Mouse (Mus musculus): ENCODE measurements around the gene Hyal3. TPM values are rescaled to one million over a fixed set of nuclear protein-coding genes. Genes with fewer than 3 reads are reported as not detected.

Hyal3 gene
- 1 to 10 TPM; 1.6 TPM for total RNA-seq (2021)
- long read RNA-seq, experiment 1, partial matches to known transcripts, result 0 of 2 reads
- long read RNA-seq, experiment 1, other reads (novel, unspliced or antisense), result 0 of 2 reads
- long read RNA-seq, experiment 2, result 0 reads

GRCm38 (mm10) chr9:107580501-107581317 is at the start of gene Hyal3:
Gene Hyal3 (plus strand): TSS chr9:107580818.
- DNase-seq (ENCODE audit: low spot score in 2 of 2), result peak; percentile 83 to 90

DNA sequence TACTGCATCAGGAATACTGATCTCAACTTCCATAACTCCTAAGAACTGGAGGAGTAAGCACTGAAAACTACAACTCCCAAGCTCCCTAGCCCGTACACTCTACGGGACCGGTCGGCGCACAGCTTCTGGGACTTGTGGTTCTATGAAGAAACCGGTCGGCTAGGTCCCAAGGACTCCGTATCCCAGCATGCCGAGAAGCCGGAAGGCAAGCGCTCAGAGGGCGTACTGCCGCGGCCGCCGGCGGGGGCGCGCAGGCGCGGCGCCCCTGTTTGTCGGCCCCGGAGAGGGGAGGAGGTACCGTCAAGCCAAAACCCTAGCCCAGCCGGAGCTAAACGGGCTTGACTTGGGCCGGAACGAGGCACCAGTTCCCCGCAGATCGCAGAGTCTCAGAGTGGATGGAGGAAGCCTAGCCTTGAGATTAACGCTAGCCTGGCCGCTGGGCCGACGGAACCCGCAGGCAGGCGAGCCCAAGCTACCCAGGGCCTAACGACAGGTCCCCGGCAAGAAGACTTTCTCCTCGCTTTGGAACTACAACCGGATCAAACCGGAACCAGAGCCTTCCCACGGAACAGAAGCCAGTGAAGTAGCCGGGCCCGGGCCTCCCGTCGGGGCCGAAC is 46.7 kb upstream of the Hyal3 start, which contains the start of gene Tmem115:
TSS of gene Tmem115 (plus strand) at position 155 of the 617 bp plus-strand sequence.
- peak; percentile 88 to 94 for DNase-seq (ENCODE audit: low spot score in 2 of 2)

DNA sequence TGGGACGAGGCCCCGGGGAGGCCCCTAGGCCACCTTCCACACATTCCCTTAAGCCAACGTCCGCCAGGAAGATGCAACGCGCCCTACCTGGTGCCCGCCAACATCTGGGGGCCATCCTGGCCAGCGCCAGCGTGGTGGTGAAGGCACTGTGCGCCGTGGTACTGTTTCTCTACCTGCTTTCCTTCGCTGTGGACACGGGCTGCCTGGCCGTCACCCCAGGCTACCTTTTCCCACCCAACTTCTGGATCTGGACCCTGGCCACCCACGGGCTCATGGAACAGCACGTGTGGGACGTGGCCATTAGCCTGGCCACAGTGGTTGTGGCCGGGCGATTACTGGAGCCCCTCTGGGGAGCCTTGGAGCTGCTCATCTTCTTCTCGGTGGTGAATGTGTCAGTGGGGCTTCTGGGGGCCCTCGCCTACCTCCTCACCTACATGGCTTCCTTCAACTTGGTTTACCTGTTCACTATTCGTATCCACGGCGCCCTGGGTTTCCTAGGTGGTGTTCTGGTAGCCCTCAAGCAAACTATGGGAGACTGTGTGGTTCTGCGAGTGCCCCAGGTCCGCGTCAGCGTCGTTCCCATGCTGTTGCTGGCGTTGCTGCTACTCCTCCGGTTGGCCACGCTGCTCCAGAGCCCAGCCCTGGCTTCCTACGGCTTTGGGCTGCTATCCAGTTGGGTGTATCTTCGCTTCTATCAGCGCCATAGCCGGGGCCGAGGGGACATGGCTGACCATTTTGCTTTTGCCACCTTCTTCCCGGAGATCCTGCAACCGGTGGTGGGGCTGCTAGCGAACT is 46.0 kb upstream of the Hyal3 start:
- no peak for DNase-seq (ENCODE audit: low spot score in 2 of 2)

DNA sequence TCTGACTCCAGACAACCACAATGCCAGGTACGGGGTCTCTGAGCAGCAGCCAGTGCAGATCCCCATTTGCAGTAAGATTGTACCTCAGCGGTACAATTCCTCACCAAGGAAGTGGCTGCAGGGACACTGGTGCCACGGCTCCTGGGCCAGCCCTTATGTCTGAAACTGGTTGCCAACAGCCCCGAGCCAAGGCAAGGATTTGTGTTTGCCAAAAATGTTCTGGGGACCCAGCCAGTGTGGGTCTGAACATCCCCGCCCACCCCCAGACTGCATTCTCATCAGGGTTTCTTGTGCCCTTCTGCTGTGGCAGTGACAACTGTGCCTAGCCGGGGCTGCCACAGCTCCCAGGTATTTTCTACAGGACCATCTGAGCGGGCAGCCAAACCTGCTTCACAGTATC is 42.4 kb upstream of the Hyal3 start:
- DNase-seq (ENCODE audit: low spot score in 2 of 2), result no peak

DNA sequence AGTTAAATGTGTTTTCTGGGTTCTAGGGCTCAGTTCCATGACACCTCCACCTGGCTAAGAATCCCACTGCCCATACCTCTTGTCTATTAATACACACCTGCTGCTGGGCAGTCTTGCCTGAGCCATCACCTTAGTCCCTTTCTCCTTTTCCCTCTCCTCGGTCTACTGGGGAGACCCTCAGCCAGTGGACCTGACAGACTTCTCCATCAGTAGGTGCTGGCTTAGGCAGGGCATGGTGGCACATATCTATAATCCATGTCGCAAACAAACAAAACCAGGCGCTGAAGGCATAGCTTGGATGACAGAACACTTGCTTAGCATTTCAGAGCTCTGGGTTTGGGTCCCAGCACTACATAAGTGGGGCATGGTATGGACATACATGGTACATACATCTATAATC is 41.9 kb upstream of the Hyal3 start:
- no peak for DNase-seq (ENCODE audit: low spot score in 2 of 2)

DNA sequence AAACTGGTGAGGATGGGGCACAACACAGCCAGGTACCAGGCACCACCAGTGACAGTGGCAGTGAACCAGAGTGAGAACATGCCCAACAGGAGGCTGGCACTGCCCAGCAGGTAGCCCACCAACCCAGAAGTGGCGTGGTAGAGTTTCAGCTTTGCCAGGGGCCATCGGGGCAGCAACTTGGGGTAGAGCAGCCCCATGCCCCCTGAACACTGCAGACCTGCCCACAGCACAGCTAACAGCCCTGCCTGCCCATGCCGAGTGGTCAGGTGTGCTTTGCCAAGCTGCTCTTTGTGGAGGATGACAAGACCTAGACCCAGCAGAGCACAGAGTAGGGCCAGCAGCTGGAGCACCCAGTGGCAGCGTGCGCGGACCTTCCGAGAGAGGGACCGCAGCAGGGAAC is 40.7 kb upstream of the Hyal3 start:
- DNase-seq (ENCODE audit: low spot score in 2 of 2), result no peak

GRCm38 (mm10) chr9:107540420-107540819 is 40.2 kb upstream of the Hyal3 start:
- DNase-seq (ENCODE audit: low spot score in 2 of 2), result no peak

GRCm38 (mm10) chr9:107541005-107541404 is 39.6 kb upstream of the Hyal3 start:
- DNase-seq (ENCODE audit: low spot score in 2 of 2), result no peak

DNA sequence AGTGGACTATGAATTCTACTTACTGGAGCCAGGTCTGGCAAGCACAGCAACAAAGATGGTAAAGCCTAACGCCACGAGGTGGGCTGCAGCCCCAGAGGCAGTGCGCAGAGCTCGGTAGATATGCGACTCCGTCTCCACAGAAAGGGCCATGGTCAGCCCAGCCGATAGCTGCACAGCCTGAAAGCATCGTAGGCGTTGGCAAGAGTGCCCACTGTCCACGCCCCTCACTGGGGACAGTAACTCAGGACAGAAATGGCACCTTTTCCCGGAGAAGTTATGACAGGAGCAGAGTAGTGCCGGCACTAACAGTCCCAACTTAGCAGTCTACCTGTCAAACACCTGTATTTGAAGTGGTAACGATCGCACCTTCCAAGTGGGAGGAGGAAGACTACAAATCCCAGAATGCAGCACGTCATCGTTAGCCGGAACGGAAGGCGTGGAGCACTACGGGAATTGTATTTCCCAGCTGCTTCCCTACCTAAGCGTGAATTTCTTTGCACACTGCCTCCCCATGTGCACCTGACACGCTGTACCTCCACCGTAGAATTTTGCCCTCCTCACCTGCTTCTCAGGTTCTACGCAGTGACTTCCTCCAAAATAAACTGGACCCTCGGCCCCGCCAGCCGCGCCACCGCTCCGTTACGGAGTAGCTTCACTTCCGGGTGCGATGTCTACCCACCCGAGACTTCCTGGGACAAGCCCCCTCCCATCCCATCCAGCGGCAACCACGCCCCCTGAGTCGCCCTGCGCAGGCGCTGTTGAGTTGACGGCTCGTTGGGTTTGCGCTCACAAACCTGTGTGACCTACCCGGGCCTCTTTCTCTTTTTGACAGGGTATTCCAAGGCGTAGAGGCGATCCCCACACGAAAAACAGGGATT is 38.9 kb upstream of the Hyal3 start, which contains the start of the genes Cyb561d2 and Nprl2:
TSS of gene Cyb561d2 (minus strand) at position 720 of the 878 bp plus-strand sequence.
TSS of gene Nprl2 (plus strand) at position 753 of the 878 bp plus-strand sequence.
- DNase-seq (ENCODE audit: low spot score in 2 of 2), result peak; percentile 92 to 95

DNA sequence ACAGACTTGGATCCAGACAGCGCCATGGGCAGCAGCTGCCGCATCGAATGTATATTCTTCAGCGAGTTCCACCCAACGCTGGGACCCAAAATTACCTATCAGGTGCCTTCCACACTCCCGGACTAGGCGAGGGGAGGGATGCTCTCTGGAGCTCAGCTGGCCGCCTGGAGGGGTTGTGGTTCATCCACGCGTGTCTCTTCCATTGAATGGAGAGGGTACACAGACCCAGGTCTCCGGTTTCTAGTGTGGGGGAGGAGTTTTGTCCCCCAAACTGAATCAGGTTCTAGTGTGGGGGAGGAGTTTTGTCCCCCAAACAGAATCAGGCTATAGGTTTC is 38.3 kb upstream of the Hyal3 start:
- no peak for DNase-seq (ENCODE audit: low spot score in 2 of 2)

DNA sequence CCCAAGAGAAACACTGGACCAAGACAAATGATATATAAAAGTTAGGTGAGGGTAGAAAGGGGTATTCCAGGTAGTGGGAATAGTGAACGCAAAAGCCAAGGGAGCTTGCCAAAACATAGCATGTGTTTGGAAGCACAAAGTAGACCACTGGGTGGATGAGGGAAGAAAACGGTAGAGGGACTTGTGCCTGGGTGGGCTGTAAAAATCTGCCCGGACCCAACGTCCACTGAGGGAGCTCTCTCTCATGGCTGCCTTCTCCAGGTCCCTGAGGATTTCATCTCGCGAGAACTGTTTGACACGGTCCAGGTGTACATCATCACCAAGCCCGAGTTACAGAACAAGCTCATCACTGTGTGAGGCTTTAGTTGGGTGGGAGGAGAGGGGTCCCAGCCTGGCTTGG is 37.9 kb upstream of the Hyal3 start:
- DNase-seq (ENCODE audit: low spot score in 2 of 2), result no peak

- no peak for DNase-seq (ENCODE audit: low spot score in 2 of 2)
Observed at GRCm38 (mm10) chr9:107543299-107543698, 37.3 kb upstream of the Hyal3 start.

DNA sequence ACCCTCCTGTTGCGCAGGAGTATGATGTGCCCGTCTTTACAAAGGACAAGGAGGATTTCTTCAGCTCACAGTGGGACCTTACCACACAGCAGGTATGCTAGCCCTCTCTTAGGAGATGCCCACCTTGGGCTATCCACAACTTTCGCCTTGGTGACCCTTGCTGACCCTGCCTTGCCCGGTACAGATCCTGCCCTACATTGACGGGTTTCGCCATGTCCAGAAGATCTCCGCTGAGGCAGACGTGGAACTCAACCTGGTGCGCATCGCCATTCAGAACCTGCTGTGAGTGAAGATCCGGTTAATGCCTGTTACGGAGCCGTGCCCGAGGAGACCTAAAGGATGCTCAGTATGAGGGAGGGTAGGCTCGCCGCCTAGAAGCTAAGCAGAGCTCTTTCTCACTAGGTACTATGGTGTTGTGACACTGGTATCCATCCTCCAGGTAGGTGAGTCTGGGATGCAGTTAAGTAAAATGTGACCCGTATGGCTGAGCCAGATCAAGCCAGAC is 36.4 kb upstream of the Hyal3 start:
- no peak for DNase-seq (ENCODE audit: low spot score in 2 of 2)

DNA sequence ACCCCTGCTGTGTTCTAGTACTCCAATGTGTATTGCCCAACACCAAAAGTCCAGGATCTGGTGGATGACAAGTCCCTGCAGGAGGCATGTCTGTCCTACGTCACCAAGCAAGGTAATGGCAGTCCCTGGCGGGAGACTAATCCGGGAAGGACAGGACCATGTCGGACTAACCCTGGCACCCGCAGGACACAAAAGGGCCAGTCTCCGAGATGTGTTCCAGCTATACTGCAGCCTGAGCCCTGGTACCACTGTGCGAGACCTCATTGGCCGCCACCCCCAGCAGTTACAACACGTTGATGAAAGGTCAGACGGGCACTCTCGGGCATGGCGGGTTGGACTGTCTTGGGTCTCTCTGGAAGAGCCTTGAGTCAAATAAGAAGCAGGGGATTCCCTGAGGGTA is 35.9 kb upstream of the Hyal3 start:
- DNase-seq (ENCODE audit: low spot score in 2 of 2), result no peak

DNA sequence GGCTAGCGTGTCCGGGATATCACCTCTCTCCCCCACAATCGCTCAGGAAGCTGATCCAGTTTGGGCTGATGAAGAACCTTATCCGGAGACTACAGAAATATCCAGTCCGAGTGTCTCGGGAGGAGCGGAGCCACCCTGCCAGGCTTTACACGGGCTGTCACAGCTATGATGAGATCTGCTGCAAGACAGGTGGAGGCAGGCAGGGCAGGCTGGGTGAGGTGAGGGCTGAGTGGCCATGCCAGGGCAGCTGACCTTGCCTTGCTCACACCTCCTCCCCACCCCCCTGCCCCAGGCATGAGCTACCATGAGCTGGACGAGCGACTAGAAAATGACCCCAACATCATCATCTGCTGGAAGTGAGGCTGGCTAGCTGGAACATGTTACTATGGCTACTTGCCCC is 35.4 kb upstream of the Hyal3 start:
- no peak for DNase-seq (ENCODE audit: low spot score in 2 of 2)

- DNase-seq (ENCODE audit: low spot score in 2 of 2), result peak in 1 of 2 experiments; percentile 77
Observed at GRCm38 (mm10) chr9:107545602-107546001, 35.0 kb upstream of the Hyal3 start.

- peak; percentile 86 to 91 for DNase-seq (ENCODE audit: low spot score in 2 of 2)
Observed at GRCm38 (mm10) chr9:107547026-107547425, 33.6 kb upstream of the Hyal3 start, which contains the start of gene Zmynd10. Gene Zmynd10 (plus strand): TSS chr9:107547298.

GRCm38 (mm10) chr9:107547957-107548356 is 32.7 kb upstream of the Hyal3 start:
- no peak for DNase-seq (ENCODE audit: low spot score in 2 of 2)

DNA sequence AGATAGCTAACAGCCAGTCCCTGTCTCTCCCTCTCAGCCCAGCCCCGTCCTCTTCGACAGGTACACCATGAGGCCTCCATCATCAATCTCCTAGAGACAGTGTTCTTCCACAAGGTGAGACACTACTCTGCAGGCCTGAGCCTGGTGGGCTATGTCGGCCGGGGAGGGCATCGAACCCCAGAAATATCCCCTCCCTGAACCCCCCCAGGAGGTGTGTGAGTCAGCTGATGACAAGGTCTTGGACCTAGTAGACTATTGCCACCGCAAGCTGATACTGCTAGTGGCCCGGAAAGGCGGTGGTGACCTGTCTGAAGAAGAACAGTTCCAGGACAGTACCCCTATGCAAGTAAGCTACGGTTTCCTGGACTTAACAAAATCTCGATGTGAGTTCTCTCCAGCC is 31.8 kb upstream of the Hyal3 start:
- DNase-seq (ENCODE audit: low spot score in 2 of 2), result no peak
